Mouse (Mus musculus) spleen, postnatal 36 days (tissue): Measurements from ENCODE around the gene Itih1.

Experiments
- DNase-seq, 2 experiments: peaks; one replicate each; pipeline ENCODE4 v3.0.0; 2022; ENCODE audit warnings: low spot score in 2 of 2, mixed read lengths in 1 of 2

Gene Itih1

DNA sequence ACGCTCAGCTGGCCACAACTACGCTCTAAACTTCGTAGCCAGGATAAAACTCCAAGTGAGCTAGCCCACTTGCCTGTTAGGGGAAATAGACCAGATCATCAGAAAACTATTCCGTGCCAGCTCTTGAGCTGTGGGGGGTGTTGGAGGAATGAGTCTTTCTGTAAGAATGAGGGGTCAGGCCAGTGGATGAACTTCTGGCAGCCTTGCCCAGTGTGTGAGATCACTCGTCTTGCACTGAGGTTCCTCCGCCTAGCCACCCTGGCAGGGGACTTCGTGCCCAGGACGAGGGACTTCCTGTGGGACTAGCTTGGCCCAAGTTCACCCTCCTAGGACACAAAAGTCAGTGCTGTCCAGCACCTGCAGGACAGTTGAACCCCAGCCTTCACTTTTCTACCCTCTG, 38.8 kb downstream of the Itih1 start:
- no peak for DNase-seq

DNA sequence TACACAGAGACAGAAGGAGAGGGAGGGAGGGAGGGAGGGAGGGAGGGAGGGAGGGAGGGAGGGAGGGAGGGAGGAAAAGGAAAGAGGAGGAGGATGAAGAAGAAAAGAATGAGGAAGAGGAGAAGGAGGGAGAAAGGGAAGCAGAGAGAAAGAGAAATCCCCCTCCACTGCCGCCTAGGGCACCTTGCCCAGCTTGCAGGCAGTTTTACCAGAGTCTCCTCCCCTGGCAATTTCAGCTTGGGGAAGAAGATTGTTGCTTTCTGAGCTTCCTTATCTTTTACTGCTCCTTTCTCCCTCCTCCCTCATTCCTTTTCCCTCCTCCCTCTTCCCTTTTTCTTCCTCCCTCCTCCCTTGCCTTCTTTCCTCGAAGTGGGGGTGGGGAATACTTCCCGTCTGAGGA, 40.1 kb downstream of the Itih1 start:
- DNase-seq: no peak

DNA sequence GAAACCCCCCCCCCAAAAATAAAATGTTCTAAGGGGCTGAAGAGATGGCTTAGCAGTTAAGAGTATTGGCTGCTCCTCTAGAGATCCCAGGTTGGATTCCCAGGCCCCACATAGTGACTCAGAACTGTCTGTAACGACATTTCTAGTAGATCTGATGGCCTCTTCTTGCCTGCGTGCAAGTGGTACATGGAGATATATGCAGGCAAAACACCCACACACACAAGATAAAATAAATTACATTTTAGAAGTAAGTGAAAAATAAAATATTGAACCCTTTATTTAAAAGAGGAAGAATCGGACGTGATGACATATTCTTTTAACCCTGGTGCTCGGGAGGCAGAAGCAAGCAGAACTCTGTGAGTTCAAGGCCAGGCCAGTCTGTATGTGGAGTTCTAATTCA, 40.5 kb downstream of the Itih1 start:
- no peak for DNase-seq

DNA sequence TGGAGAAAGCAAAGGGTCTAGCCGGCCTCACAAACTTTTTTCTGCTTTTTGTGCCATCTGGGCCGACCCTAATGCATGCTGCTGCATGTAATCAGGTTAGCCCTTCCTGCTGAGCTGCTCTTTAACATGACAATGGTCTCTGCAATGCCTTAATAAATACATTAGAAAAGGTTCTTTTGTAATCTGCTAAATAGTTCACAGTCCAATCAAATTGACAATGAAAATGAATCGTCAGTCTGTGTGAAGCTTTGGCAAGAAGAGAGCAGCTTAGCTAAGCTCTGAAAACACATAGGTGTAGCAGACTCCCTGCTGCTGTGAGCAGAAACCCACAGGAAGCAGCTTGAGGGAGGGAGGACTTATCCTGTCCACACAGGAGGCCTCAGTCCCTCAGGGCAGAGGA, 43.1 kb downstream of the Itih1 start:
- no peak for DNase-seq

DNA sequence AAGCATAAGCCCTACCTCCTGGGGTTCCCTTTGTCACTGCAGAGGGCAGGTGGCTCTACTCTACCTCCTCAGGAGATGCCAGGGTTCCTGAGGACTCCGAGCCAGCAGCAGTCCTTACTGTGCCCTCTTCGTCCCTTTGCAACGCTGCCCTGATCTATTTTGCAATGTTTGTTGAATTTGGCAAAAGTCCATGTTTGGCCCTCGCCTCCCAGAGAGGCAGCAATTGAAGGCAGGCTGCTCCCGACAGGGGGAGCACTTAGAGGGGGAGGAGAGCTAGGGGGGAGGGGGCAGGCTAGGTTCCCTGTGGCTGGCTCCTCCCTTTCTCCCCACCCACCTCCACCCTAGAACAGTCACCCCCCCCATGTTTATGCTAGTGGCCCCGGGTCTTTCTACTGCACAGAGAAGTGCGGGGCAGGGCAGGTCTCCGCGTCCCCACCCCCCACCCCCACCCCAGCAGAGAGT, 54.8 kb downstream of the Itih1 start:
- DNase-seq: no peak

DNA sequence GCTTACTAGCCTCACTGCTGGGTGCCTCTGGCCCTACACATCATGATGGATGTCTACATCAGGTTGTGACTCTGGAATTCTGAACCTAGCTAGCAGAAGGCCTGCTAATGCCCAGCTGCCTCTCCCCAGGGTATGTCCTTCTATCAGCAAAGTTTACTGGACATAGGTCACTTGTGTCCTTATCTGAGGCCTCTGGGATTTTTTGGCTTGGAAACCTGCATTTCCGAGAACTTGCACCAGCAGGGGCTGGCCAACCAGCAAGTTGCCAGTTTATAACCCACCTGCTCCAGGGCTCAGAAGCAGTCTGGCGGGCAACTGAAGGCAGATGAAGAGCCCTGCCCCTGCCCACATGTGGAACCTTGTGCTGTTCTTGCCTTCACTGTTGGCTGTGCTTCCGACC, 56.9 kb downstream of the Itih1 start, which contains the start of gene Itih4:
Gene Itih4 (plus strand): TSS at position 273 of the 400 bp plus-strand sequence.
- DNase-seq: no peak

DNA sequence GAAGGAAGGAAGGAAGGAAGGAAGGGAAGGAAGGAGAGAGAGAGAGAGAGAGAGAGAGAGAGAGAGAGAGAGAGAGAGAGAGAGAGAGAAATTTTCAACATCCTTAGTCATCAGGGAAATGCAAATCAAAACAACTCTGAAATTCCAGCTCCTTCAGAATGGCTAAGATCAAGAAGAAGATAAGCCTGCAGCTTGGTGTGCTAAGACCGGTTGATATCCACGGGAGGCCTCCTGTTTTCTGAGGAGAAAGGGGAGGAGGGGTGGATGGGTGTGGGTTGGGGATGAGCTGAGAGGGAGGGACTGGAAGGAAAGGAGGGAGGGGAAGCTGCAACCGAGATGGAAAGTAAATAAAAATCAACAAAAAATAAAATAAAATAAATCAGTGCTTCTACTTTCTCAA, 57.8 kb downstream of the Itih1 start:
- no peak for DNase-seq

DNA sequence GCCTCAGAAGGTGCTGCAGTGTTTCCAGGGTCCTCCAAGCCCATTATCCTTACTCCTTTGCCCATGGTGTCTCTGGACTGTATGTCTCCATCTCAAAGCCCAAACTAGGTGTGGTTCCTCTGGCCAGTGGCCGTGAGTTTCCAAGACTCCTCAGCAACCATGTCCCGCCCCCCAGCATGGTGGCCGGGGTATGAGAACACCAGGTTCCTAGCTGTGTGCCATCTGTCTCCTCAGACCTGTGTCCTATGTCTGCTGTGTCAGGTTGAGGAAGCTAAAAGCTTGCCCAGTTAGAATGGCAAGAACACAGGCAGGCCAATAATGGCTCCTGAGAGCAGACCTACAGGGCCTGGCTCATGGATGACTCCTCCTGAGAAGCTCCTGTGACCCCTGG, 61.4 kb downstream of the Itih1 start:
- DNase-seq: no peak

DNA sequence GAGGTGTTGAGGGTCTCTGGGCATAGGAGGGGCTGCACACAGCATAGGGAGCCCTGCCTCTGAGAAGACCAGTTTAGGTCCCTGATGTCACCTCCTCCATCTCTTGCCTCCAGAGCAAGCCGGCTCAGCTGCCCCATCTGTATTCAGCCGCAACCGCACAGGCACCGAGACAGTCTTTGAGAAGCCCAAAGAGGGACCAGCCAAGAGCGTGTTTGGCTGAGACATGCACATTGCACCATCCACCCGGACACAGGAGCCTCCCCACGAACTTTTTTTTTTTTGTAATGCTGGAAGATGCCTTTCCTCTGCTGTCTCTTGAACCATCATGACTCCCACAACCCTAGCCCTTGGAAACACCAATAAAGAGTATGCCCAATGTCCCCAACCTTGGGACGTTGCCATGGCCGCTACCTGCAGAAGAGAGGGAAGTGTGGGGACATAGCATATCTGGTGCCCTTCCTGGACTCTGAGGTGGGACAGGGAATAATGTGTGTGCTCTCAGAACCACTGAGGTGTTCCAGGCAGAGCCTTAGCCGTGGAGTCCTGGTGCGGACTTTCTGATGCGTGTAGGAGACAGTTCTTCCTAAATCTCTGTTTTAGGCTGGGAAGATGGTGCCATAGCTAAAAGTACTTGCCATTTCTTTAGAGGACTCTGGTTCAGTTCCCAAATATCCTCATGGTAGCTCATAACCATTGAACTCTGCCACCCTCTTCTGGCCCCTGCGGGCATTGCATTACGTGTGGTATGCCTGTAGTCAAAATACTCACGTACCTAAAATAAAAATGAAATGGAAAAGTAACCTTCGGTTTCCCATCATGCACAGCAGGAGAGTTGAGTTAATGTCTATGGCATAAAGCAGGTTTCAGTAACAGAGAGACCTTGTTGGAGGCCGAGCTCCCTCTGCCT, 62.0 kb downstream of the Itih1 start:
- DNase-seq: no peak

DNA sequence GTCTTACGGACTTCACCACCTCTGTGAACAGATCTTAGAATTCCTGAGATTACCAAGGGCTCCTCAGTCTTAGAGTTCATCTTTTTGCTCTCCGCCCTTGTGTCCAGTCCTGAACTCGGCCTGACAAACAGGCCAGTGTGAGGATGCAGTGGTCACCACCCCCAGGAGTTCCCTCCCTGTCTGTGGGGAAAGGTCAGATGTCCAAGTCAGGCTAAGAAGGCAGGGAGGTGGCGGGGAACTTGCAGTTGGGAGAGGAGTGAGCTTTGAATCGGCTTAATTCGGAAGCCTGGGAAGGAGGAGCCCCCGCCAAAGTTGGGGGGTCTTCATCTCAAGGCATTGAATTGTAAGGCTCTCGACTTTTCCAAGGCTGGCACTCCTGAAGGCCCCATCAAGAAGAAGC, 62.8 kb downstream of the Itih1 start:
- no peak for DNase-seq

DNA sequence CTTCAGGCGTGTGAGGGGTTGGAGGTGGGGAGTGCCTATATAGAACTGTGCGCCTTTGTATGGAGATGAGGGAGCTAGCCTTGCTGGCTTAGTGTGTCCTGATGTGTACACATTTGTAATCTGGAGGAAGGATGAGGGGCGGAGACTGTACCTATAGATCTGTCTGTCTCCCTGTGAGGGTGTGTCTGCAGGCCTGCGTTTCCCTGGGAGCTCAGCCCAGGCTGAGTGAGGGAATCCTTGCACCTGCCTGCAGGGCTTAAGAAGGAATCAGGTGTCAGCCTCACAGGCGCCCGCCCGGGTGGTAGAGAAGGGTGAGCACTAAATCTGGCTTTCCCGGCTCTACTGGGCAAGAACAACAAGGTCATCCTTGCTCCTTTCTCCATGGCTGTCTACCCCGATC, 63.3 kb downstream of the Itih1 start:
- DNase-seq: no peak
